Mouse (Mus musculus) lung, adult 2 months (tissue): Measurements from ENCODE around the gene Arhgap27.

Experiments used
- CTCF ChIP-seq: fragments of 200-500 bp; IDR thresholded peaks from 2 replicates; pipeline ENCODE4 v1.5.1; 2011; ENCODE audit warnings: mild to moderate bottlenecking, low read length, control low read depth; ENCODE audit not compliant: insufficient read depth
- POLR2A ChIP-seq: fragments of 200-500 bp; IDR thresholded peaks from 2 replicates; pipeline ENCODE4 v1.6.1; 2011; ENCODE audit warnings: low read depth, mild to moderate bottlenecking, control low read depth, low read length, borderline replicate concordance; ENCODE audit errors: extremely low read depth

DNA sequence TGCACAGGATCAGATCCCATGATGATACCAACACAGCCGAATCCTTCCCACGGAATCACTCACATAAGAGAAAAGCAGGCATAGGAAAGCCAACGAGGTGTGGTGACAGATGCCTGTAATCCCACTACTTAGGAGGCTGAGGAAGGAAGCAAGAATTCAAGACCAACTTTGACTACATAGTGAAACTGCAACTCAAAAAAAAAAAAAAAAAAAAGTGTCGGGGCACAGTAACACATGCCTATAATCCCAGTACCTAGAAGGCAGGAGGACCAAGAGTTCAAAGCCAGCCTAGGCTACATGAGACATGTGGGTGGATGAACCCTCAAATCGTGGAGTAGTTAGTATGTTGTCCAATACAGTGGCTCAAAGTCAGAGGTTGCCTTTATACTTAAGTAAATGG is 12.3 kb upstream of the Arhgap27 start:
- TF ChIP-seq CTCF (no peak), POLR2A (no peak)
